Mouse (Mus musculus) kidney, embryonic 16.5 days (tissue): ENCODE results near the gene Odf2. TPM values are rescaled to one million over a fixed set of nuclear protein-coding genes. Genes with fewer than 3 reads are reported as not detected.

Experiments used
- ATAC-seq: fragments of 200-750 bp; cut with Nextera tagmentation; 2 replicates; pipeline ENCODE4 v1.8.0; 2017; ENCODE audit warnings: moderate TSS enrichment; ENCODE audit not compliant: low FRiP score, low TSS enrichment
- H3K27ac ChIP-seq: fragments of 300-500 bp; sonication (generic); 2 replicates; pipeline ENCODE4 v1.5.1; 2014; ENCODE audit warnings: low read length
- H3K27me3 ChIP-seq: fragments of 300-500 bp; sonication (generic); 2 replicates; pipeline ENCODE4 v1.6.1; 2014; ENCODE audit warnings: low read length, control low read depth, mixed read lengths; ENCODE audit not compliant: insufficient read depth
- H3K36me3 ChIP-seq: fragments of 300-500 bp; sonication (generic); 2 replicates; pipeline ENCODE4 v1.6.1; 2014; ENCODE audit warnings: low read length, control low read depth, mixed read lengths; ENCODE audit not compliant: insufficient read depth
- H3K4me1 ChIP-seq: fragments of 300-500 bp; sonication (generic); 2 replicates; pipeline ENCODE4 v1.6.1; 2014; ENCODE audit warnings: low read length, control low read depth, mixed read lengths; ENCODE audit not compliant: insufficient read depth
- H3K4me2 ChIP-seq: fragments of 300-500 bp; sonication (generic); replicated peaks from 2 replicates; pipeline ENCODE4 v1.6.1; 2014; ENCODE audit warnings: low read depth, low read length
- H3K4me3 ChIP-seq: fragments of 300-500 bp; sonication (generic); 2 replicates; pipeline ENCODE4 v1.5.1; 2014; ENCODE audit warnings: mild to moderate bottlenecking, low read length
- H3K9ac ChIP-seq: fragments of 300-500 bp; sonication (generic); replicated peaks from 2 replicates; pipeline ENCODE4 v1.6.1; 2014; ENCODE audit warnings: low read length
- H3K9me3 ChIP-seq: fragments of 300-500 bp; sonication (generic); 2 replicates; pipeline ENCODE4 v1.6.1; 2016; ENCODE audit warnings: low read length, control low read depth
- WGBS: fragments of 180-500 bp; shearing (Covaris S2); extraction: QIAGEN DNeasy Blood & Tissue Kit; methylation state at CpG from one replicate; pipeline ENCODE4 v1.1.7; 2014; 5-methylcytosine and 5-hydroxymethylcytosine counted together
- microRNA-seq: library from miRNA; unstranded; fragments of <30 nt; microRNA quantifications from one replicate; pipeline ENCODE4, GENCODE M21; 2016
- polyA plus RNA-seq: library from polyadenylated mRNA; unstranded; fragments of >200 nt; fragmentation: Nextera tagmentation; extraction: Ambion mirVana; gene quantifications from 2 replicates; pipeline ENCODE4 v1.2.1, GENCODE M21; 2015

Odf2 gene
- polyA plus RNA-seq, 1 experiment from 2014 or later, result 57.7 TPM

GRCm38 (mm10) chr2:29980661-29981060 lies 91.6 kb downstream of the Odf2 start:
- Histone ChIP-seq H3K9me3 (no peaks in the 10 kb centered on the region), H3K9ac (no peak overlapping the region), H3K27ac (no peak overlapping the region), H3K27me3 (no peaks in the 10 kb centered on the region), H3K4me1 (no peaks in the 10 kb centered on the region), H3K36me3 (peaks cover 68% of the 10 kb centered on the region), H3K4me2 (no peak overlapping the region), H3K4me3 (no peak overlapping the region)
- ATAC-seq, result no peak
- 97% methylated on average over 1 of the region's 1 CpGs for WGBS

Small RNA genes lying within 50 kb of the gene (microRNA-seq; reads per million reads assigned to microRNA genes)
- gene Mir219a-2 (not detected), gene Mir219b (not detected)

Other genes starting within 250 kb of the Odf2 start
- 1.8 and 2.1 TPM in 2 replicates for gene Gm13420, start 137.5 kb upstream of the Odf2 start, polyA plus RNA-seq
- not detected in 2 replicates for gene Gm13547, start 129.9 kb upstream of the Odf2 start, polyA plus RNA-seq
- gene Coq4, start 101.7 kb upstream of the Odf2 start, polyA plus RNA-seq, result 44.7 and 46.1 TPM in 2 replicates
- gene Trub2, start 100.7 kb upstream of the Odf2 start, polyA plus RNA-seq, result 42.4 and 45.7 TPM in 2 replicates
- gene Slc27a4, start 86.6 kb upstream of the Odf2 start, polyA plus RNA-seq, result 16.5 and 17.7 TPM in 2 replicates
- 27.5 and 31.1 TPM in 2 replicates for gene Urm1, start 69.1 kb upstream of the Odf2 start, polyA plus RNA-seq
- gene Cercam, start 20.1 kb upstream of the Odf2 start, polyA plus RNA-seq, result 20.1 and 20.8 TPM in 2 replicates
- 63.9 and 67.6 TPM in 2 replicates for gene Gle1, start 46.2 kb downstream of the Odf2 start, polyA plus RNA-seq
- 102 and 109 TPM in 2 replicates for gene Sptan1, start 76.3 kb downstream of the Odf2 start, polyA plus RNA-seq
- gene Wdr34, start 159.7 kb downstream of the Odf2 start, polyA plus RNA-seq, result 42.5 and 44.1 TPM in 2 replicates
- 430 and 458 TPM in 2 replicates for gene Set, start 168.2 kb downstream of the Odf2 start, polyA plus RNA-seq
- gene Pkn3, start 188.5 kb downstream of the Odf2 start, polyA plus RNA-seq, result 13.5 and 15.9 TPM in 2 replicates
- gene Zdhhc12, start 204.4 kb downstream of the Odf2 start, polyA plus RNA-seq, result 41.6 and 42.6 TPM in 2 replicates
- 5.6 and 8.0 TPM in 2 replicates for gene Zer1, start 235.4 kb downstream of the Odf2 start, polyA plus RNA-seq
- gene Tbc1d13, start 244.5 kb downstream of the Odf2 start, polyA plus RNA-seq, result 8.2 and 12.3 TPM in 2 replicates